Mouse (Mus musculus) cerebellum, adult 2 months (tissue): ENCODE results near the gene Ano9.
A peak's percentile ranks its signal among the peaks of the same experiment; 100 is the strongest.

Source experiments
- CTCF ChIP-seq: fragments of 200-500 bp; IDR thresholded peaks from 2 replicates; pipeline ENCODE4 v1.5.1; 2011; ENCODE audit warnings: low read depth, mild to moderate bottlenecking, control low read depth, low read length, moderate library complexity, borderline replicate concordance; ENCODE audit not compliant: insufficient read depth
- POLR2A ChIP-seq: fragments of 200-500 bp; IDR thresholded peaks from 2 replicates; pipeline ENCODE4 v1.6.1; 2011; ENCODE audit warnings: low read length, control low read depth, borderline replicate concordance; ENCODE audit not compliant: insufficient read depth

GRCm38 (mm10) chr7:141070058-141070862 lies 47.3 kb downstream of the Ano9 start:
- TF ChIP-seq CTCF (peak; percentile 72; the same call in 1 of the 2 replicates), POLR2A (peak; percentile 9; the same call in 1 of the 2 replicates)
